Mouse (Mus musculus) megakaryocyte progenitor cell, adult 5-6 weeks (primary cell): ENCODE measurements at regions not wholly inside any gene's neighbourhood (a gene's known extent, or its start where the extent isn't known, plus 50 kb on each side); places are given as distances from the start of the nearest gene placed in this dataset.
A peak's percentile ranks its signal among the peaks of the same experiment; 100 is the strongest.
"Not testable (repeated sequence)": the region's sequence is repeated elsewhere in the genome, so short reads cannot be mapped to it uniquely, and the experiment has no call there.

Experiments used
- ATAC-seq: replicated peaks from 2 replicates; pipeline ENCODE4 v1.8.0; 2016; ENCODE audit warnings: mild to moderate bottlenecking, moderate TSS enrichment, inconsistent platforms; ENCODE audit not compliant: poor library complexity

DNA sequence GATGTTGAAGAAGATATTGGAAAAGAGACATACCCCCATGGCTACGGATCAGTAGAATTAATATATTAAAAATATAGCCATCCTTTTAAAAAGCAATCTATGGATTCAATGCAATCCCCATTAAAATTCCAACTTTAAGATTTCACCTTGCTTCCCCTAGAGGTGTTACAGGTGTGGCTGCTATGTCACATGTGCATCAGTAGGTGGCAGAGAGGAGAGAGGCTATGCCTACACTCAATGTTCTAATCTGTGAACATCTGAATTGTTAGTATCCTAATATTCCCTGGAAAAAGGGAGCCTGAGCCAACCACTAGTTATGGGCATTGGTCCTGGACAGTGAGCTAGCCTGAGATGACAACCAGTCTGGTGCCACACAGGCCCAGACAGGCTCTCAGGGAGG is 416.6 kb downstream of the Arl4a start:
- no peak for ATAC-seq

GRCm38 (mm10) chr12:39605289-39605688 is 432.5 kb downstream of the Arl4a start:
- ATAC-seq: no peak

DNA sequence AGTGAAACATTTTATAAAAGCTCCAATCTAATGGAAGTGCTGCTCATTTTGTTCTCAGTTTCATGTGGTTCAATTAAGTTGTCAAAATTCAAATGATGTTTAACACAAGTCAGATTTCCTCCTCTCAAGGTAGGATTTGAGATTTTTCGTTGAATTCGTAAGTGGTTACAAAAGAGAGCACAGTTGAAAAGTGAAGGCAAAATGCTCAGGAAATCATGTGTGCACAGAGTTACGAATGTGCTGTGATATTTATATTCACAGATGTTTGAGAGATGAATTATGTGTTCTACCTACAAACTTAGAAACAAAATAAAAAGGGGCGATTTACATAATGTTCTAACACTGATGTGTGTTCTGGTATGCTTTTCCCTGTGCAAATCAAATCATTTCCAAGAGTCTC is 433.1 kb downstream of the Arl4a start:
- no peak for ATAC-seq

GRCm38 (mm10) chr12:39594726-39595125 is 443.1 kb downstream of the Arl4a start:
- no peak for ATAC-seq

GRCm38 (mm10) chr12:39593781-39594180 is 444.0 kb downstream of the Arl4a start:
- not testable (repeated sequence) for ATAC-seq

- no peak for ATAC-seq
Measured at GRCm38 (mm10) chr12:39587204-39587909, 450.5 kb downstream of the Arl4a start.

- ATAC-seq: no peak
Measured at GRCm38 (mm10) chr12:39586163-39586562, 451.7 kb downstream of the Arl4a start.

GRCm38 (mm10) chr12:39577610-39578009 is 460.2 kb downstream of the Arl4a start:
- no peak for ATAC-seq

GRCm38 (mm10) chr12:39572802-39573201 is 465.0 kb downstream of the Arl4a start:
- no peak for ATAC-seq

GRCm38 (mm10) chr12:39572147-39572546 is 465.7 kb downstream of the Arl4a start:
- no peak for ATAC-seq

DNA sequence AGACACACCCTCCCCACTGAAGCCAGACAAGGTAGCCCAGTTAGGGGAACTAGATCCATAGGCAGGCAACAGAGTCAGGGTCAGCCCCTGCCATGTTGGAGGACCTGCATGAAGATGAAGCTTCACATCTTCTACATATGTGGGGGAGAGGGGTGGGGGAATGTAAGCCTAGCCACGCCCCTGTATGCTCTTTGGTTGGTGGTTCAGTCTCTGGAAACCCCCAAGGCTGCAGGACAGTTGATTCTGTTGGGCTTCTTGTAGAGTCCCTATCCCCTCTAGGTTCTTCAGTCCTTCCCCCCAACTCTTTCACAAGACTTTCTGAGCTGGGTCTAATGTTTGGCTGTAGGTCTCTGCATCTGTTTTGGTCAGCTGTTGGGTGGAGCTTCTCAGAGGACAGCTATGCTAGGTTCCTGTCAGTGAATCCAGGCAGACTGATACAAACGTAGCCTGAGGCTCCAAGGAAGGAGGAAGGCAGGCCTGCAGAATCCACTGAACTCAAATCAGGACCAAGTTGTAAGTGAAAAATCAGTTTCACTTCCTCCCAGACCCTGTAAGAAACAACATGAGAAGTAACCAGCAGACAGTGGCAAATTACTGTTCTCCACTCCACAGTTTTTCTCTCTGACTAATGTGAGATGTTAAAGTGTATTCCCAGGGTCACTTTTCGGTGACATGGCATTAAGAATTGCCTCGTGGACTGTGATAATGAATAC is 476.9 kb downstream of the Arl4a start:
- peak; percentile 61 for ATAC-seq

- no peak for ATAC-seq
Measured at GRCm38 (mm10) chr12:39558491-39558890, 479.3 kb downstream of the Arl4a start.

- ATAC-seq: no peak
Measured at GRCm38 (mm10) chr12:39536326-39536725, 501.5 kb downstream of the Arl4a start.

- no peak for ATAC-seq
Measured at GRCm38 (mm10) chr12:39528121-39528520, 509.7 kb downstream of the Arl4a start.

- no peak for ATAC-seq
Measured at GRCm38 (mm10) chr12:39527216-39527600, 510.6 kb downstream of the Arl4a start.

DNA sequence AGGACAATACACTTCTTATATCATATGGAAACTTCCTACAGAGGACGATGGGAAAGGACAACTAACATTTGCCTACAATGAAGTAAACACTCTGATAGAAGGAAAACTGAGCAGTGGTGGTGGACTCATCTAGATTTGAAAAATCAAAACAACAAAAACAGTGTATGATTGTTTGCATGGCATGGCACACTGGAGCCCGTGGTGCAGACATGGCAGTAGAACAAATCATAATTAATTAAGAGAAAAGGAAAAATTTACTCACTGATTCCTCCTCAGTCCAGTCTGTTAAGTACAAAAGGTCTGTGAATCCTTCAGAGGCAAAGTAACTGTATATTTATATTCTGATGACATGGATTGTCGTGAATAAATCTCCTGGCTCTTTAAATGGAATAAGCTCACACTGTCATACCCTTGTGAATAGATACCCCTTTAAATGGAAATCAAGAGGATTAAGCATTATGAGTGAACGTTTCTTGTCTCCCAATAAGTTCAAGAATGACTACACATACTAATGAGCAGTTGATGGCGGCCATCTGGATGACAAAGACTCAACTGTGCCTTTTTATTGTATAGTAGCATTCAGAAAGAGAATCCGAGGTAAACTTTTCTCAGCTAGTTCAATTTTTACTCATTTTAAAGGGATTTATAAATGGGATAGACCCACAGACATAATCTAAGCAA is 511.1 kb downstream of the Arl4a start:
- no peak for ATAC-seq

DNA sequence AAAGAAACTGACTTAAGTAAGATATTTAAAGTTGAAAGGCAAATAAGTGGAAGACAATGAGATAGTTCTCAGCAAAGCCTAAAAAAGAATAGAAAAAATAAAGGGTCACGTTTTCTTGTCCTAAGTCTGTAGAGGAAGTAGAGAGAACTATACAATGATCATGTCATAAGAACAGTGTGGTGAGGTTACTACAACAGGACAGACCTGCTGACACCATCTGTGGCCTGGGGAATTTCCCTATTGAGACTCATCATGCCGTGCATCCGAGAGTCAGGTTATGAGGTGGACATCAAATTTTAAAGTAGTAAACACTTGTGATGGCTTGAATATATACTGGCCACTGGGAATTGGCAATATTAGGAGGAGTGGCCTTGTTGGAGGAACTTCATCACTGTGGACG is 522.1 kb downstream of the Arl4a start:
- no peak for ATAC-seq

- ATAC-seq: no peak
Measured at GRCm38 (mm10) chr12:39510855-39511254, 527.0 kb downstream of the Arl4a start.

- ATAC-seq: peak; percentile 100
Measured at GRCm38 (mm10) chr12:39510073-39510812, 527.6 kb downstream of the Arl4a start.

DNA sequence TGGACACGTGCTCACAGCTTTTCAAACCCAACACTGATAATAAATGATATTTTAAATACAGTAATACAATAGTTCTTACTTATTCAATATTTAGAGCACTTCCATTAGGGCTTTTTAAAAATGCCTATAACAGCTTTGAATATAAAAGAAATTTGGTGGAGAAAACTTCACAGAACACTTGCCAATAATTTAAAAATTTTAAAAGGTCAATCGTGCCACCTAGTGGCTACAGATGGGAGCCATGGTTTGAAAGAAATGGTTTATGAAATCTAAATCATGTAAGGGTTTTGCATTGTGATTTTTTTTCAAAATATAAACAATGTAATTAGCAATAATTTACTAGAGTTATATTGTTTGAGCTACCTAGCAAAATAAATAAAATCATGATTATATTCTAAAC is 541.6 kb downstream of the Arl4a start:
- 0 out of 2 replicates have a peak, but pooled peaks have one; percentile 44 for ATAC-seq

- ATAC-seq: no peak
Measured at GRCm38 (mm10) chr12:39493578-39494218, 544.1 kb downstream of the Arl4a start.
